Mouse (Mus musculus) kidney, embryonic 14.5 days (tissue): ENCODE results near the gene Ppp1r3a. TPM values are rescaled to one million over a fixed set of nuclear protein-coding genes. Genes with fewer than 3 reads are reported as not detected.
"Not testable (repeated sequence)": the region's sequence is repeated elsewhere in the genome, so short reads cannot be mapped to it uniquely, and the experiment has no call there.

Source experiments
- ATAC-seq: fragments of 200-750 bp; cut with Nextera tagmentation; 2 replicates; pipeline ENCODE4 v1.8.0; 2017; ENCODE audit warnings: moderate number of reproducible peaks, mild to moderate bottlenecking, moderate TSS enrichment, moderate library complexity; ENCODE audit not compliant: low FRiP score, low TSS enrichment
- H3K27ac ChIP-seq: fragments of 300-500 bp; sonication (generic); 2 replicates; pipeline ENCODE4 v1.5.1; 2014; ENCODE audit warnings: low read depth, mild to moderate bottlenecking, low read length, moderate library complexity, mixed read lengths
- H3K27me3 ChIP-seq: fragments of 300-500 bp; sonication (generic); 2 replicates; pipeline ENCODE4 v1.6.1; 2014; ENCODE audit warnings: mild to moderate bottlenecking, low read length; ENCODE audit not compliant: control insufficient read depth, insufficient read depth
- H3K36me3 ChIP-seq: fragments of 300-500 bp; sonication (generic); 2 replicates; pipeline ENCODE4 v1.6.1; 2014; ENCODE audit warnings: low read length, mixed read lengths; ENCODE audit not compliant: control insufficient read depth, insufficient read depth
- H3K4me1 ChIP-seq: fragments of 300-500 bp; sonication (generic); 2 replicates; pipeline ENCODE4 v1.6.1; 2014; ENCODE audit warnings: low read length, mixed read lengths; ENCODE audit not compliant: control insufficient read depth, insufficient read depth
- H3K4me2 ChIP-seq: fragments of 300-500 bp; sonication (generic); replicated peaks from 2 replicates; pipeline ENCODE4 v1.6.1; 2014; ENCODE audit warnings: low read depth, mild to moderate bottlenecking, low read length
- H3K4me3 ChIP-seq: fragments of 300-500 bp; sonication (generic); 2 replicates; pipeline ENCODE4 v1.5.1; 2014; ENCODE audit warnings: mild to moderate bottlenecking, low read length
- H3K9ac ChIP-seq: fragments of 300-500 bp; sonication (generic); 2 replicates; pipeline ENCODE4 v1.6.1; 2014; ENCODE audit warnings: low read depth, mild to moderate bottlenecking, low read length, moderate library complexity
- H3K9me3 ChIP-seq: fragments of 300-500 bp; sonication (generic); 2 replicates; pipeline ENCODE4 v1.6.1; 2016; ENCODE audit warnings: low read length; ENCODE audit not compliant: control insufficient read depth
- WGBS: fragments of 180-500 bp; shearing (Covaris S2); extraction: QIAGEN DNeasy Blood & Tissue Kit; methylation state at CpG from one replicate; pipeline ENCODE4 v1.1.7; 2014; 5-methylcytosine and 5-hydroxymethylcytosine counted together
- polyA plus RNA-seq: library from polyadenylated mRNA; unstranded; fragments of >200 nt; fragmentation: Nextera tagmentation; extraction: Ambion mirVana; gene quantifications from 2 replicates; pipeline ENCODE4 v1.2.1, GENCODE M21; 2014

The Ppp1r3a gene
- polyA plus RNA-seq, 1 experiment from 2014 or later: not detected

GRCm38 (mm10) chr6:14667651-14668050 is 87.4 kb downstream of the Ppp1r3a start:
- H3K36me3 ChIP-seq, H3K27me3 ChIP-seq, H3K9me3 ChIP-seq, H3K4me1 ChIP-seq, ATAC-seq, H3K4me3 ChIP-seq, H3K27ac ChIP-seq, H3K4me2 ChIP-seq, H3K9ac ChIP-seq: not testable (repeated sequence)
- WGBS: 87% methylated on average over 2 of the region's 2 CpGs

Other genes starting within 250 kb of the Ppp1r3a start
- gene Foxp2, start 146.1 kb upstream of the Ppp1r3a start, polyA plus RNA-seq: 7.9 and 8.7 TPM in 2 replicates